Mouse (Mus musculus) cerebellum, postnatal 25 days (tissue): ENCODE results near the gene Ptpre.

Source experiments
- DNase-seq, 2 experiments: peaks; one replicate each; pipeline ENCODE4 v3.0.0; 2021; ENCODE audit warnings: mixed read lengths in 2 of 2

Ptpre gene

DNA sequence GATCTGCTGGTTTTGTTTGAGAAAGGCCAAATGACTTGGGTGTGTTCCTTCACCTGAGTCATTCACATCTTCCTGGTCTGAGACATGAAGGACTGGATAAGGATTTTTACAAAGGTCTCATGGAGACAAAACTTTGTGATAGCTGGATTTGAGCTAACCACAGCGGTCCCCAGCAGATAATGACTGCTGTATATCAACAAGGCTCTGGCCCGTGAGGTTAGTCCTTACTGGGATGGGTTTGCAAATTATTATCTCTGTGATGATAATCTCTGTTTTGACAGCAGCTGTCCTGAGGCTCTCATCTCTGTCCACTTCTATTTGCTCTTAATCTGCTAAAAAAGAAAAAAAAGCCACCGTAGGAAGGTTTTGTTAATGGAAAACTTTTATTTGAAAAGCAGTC is 71.7 kb downstream of the Ptpre start:
- DNase-seq = no peak

DNA sequence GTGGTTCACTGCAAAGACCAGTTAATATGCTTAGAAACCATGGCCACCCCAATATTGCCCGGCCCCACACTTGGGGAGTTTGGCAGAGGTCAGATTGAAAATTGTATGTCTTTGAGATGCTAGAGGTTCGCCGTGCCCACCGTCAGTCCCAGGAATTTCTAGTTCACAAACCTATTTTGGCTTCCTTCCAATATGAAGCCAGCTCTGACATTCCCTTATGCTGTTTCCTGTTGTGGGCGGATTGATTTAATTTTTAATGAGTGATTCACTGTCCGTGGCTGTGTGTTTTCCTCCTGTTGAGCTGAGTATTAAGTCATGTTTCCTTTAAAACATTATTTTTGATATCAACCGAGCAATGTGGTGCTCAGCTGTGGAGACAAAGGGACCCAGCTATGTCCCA is 72.4 kb downstream of the Ptpre start:
- no peak for DNase-seq

DNA sequence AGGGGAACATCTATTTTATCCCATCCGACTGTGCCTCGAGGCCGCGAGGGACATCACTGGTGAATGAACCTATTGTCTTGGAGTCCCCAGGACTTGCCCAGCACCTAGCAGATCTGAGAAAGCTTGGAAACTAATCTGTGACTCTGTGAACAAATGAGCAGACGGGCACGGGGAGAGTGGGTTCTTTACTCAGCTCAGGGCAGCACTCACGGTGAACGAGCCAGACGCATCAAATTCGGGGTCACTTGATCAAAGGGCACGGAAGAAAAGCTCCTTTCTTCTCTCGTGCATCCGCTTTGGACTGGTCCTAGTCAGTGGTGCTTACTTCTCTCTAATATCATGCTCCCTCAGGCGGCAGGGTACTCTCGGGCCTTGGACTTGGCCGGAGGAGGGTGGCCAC is 75.0 kb downstream of the Ptpre start:
- no peak for DNase-seq

DNA sequence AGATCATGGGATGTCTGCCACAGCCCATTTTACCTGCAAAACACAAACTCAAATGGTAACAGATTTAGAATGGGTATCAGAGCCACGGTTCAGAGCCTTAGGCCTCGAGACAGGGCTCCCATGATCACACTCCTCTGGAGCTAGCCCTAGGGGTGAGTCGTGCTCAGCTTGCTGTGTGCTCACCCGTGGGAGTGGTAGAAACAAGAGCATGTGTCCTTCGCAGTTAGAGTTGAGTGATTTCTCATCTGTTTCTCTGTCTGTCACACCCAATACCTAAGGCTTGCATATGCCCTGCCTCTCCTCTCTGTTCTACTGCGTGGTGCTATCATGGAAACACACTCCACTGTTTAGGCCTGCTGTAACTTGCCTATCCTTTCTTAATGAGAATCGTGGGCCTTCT is 75.5 kb downstream of the Ptpre start:
- no peak for DNase-seq

DNA sequence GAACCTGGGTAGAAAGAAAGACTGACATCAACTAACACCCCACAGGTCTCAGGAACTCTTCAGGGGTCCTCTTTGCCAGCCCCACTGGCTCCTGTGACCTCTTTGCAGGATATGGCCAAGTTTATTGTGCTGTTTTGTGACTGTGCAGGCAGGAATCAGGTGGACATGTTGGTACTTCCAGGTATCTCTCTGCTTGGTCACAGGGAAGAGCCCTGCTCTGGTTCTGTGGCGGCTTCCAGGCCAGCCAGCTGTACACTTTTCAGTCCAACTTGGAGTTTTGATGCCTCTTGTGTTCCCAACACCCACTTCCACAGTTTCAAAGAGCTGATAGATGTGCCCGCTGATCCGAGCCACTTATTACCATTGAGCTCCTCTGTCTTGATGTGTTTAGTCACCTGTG is 76.1 kb downstream of the Ptpre start:
- no peak for DNase-seq

DNA sequence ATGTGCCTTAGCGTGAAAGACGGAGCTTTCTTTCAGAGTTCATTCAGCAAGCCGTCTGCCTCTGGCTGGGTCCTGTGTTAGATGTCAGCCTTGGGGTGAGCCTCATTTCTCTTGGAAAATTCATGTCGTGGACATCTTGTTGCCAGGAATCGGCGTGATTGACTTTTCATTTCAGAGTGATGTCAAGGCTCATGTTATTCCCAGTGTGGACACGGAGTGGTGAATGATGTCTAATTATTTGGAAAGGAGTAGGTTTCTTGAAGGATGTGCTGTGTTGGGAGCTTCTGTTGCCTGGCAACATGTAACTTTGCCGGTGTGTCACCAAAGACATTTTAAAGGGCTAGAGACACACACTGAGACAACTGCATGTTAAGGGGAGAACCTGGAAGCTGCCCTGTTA is 77.6 kb downstream of the Ptpre start:
- no peak for DNase-seq

DNA sequence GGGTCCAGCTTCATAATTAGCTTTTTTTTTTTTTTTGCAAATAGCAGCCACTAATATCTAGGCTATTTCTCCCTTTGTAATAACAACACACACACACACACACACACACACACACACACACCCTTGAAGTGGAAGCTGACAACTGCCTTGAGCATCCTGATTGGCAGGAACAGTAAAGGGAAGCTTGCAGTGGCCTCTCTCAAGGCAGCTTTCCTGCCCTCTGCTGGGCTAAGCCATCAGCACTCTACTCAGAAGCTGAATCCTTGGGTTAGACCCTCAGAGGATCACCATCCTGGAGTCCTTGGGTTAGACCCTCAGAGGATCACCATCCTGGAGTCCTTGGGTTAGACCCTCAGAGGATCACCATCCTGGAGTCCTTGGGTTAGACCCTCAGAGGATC is 79.2 kb downstream of the Ptpre start:
- DNase-seq = peak in 1 of 2 experiments; percentile 37

DNA sequence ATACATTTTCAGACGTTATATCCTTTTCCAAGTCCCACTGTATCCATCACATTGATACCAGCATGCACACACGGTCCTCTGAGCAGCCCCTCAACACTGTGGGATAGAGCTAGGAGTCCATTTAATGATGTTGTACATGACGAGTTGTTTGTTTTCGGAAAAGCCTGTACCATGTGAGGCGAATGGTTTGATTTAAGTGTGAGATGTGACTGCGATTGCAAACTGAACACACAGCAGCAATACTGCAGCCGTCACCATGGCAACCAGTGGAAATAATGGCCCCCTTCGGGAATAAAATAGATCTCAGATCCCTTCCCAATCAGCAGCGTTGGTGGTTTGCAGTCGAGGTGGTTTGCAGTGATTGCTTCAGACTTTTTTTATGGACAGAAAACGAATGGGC is 80.5 kb downstream of the Ptpre start:
- DNase-seq = no peak

DNA sequence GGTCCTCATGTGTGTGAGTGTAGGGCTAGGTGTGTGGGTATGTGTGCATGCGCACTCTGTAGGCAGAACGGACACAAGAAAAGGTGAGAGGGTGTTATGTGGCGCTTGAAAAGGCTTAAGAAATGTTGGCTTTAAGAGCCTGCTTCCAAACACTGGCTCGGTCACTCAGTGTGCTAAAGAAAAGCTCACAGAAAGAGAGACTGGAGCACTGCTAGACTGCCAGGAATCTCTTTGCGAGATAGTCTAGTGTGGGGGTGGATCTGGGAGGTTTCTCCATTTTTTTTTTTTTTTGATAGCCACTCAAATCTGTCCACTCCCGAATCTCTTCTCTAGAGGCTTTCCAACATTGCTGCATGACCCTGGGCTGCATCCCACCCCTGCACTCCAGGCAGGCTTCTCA is 84.4 kb downstream of the Ptpre start:
- DNase-seq = no peak

DNA sequence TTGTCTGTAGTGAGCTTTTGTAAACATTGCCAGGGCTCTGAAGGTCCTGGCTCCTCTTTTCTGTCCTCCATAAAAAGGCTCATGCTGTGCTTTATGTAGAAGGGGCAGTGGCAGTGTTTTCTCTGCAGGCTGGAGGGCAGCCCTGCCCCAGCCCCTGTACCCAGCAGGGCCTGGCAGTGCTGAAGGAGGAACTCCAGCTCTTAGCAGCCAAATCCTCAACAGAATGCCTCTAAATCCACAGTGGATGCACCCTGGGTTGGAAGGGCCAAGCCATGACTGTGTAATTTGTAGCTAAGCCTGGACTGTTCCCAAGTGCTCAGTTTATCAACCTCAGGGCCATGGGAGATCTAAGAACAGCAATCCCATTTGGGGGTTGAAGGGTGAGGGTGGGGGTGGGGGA is 85.0 kb downstream of the Ptpre start:
- peak; percentile 62 to 69 for DNase-seq

DNA sequence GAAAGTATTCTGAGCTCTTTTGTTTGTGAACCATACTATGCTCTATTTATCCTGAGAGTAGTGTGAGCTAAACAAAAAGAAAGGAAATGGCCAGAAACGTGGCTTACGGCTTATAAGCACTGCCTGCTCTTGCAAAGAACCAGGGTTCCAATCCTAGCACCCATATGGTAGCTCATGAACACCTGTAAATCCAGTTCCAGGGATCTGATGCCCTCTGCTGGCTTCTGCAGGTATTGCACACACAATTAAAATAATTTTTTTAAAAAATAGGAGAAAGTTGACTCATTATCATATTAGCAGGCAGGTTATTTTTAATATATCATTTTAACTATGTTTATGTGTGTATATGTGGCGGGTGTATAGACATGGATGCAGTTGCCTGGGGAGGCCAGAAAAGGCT is 87.6 kb downstream of the Ptpre start:
- DNase-seq = no peak

DNA sequence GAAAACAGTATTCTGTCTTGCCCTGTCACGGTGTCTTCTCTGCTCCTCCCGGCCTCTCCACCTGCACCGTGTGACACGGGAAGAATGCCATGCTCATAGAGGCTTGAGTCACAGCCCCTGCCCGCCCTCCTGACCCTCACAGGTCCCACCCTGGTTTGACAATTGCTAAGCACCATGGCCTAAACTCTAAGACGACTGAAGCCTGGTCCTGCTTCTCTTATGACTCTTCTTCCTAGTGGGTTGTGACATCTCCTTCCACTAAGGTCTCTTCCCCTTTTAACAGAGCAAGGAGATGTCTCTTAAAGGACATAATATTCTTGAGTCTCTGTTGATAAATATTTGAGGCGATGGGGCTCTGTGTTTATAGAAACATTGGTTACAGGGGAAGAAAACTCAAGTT is 91.1 kb downstream of the Ptpre start:
- no peak for DNase-seq

DNA sequence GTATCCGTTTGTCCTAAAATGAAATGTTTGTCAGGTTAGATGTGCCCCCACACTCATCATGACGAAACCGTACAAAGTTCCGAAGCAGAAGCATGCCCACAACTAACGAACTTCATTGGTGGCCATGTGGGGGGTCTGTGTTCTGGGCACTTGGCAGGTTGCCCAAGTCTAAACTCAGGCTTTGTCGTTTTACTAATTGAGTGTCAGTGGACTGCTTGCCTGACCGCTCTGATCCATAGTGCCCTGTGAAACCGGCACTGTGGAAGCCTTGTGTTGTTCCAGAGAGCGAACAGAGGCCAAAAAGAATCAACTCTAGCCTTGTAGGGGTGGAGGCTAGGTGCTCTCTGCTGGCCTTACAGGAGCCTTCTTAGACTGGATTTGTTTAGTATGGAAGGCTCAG is 91.7 kb downstream of the Ptpre start:
- DNase-seq = no peak

DNA sequence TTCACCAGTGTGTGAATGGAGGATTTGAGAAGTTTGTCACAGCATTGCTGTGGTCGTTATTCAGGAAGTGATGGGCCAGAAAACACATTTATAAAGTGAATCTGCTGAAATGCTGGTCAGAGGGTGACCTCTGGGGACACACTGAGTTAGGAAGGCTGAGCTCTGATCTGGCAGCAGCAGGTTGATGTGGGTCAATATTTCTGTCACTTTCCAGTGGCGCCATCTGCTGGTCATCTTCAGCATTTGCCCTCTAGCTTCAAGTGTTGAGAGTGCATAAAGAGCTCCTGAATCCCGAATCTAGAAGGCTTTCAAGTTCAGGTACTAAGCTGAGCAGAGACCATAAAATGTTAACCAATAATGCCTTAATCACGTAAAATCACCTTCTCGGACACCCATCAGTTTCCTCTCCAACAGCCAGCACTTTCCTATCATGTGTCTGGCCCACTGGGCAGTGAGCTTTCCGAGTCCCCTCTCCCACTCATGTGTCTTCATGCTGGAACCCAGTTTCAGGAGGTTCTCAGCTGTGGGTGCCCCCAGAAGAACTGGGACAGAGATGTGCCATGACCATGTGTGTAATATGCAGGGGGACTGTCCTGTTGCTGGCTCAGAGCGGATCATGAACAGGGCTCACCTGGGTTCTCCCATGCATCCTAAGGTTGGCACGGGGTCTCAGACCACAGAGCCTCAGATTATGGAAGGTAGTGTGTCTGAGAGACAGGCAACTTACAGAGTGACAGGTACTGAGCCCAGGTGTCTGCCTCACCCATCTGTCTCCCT is 94.7 kb downstream of the Ptpre start:
- peak; percentile 85 to 88 for DNase-seq

DNA sequence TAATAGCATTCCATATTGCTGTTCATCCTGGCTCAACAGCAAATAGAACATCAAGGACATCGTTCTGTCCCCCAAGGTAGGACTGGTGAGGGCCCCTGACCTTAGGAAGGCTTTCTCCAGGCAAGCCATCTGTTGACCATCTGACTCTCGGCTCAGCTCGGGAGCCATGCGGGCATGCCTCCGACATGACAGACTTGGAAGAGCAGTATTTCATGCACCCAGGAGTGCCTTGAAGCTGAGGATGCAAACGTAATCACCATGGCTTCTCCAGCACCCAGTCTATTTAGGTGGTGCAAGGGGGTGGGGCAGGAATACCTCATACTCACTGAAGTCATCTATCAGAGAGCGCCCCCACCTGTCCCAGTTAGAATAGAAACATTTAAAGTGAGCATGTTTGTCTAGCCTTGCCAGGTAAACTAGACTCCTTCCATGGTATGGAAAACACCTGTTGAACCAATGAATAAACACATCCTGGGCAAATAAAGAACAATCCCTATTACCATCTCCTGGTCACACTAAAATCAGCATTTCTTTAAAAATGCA is 95.5 kb downstream of the Ptpre start:
- peak; percentile 38 to 56 for DNase-seq

DNA sequence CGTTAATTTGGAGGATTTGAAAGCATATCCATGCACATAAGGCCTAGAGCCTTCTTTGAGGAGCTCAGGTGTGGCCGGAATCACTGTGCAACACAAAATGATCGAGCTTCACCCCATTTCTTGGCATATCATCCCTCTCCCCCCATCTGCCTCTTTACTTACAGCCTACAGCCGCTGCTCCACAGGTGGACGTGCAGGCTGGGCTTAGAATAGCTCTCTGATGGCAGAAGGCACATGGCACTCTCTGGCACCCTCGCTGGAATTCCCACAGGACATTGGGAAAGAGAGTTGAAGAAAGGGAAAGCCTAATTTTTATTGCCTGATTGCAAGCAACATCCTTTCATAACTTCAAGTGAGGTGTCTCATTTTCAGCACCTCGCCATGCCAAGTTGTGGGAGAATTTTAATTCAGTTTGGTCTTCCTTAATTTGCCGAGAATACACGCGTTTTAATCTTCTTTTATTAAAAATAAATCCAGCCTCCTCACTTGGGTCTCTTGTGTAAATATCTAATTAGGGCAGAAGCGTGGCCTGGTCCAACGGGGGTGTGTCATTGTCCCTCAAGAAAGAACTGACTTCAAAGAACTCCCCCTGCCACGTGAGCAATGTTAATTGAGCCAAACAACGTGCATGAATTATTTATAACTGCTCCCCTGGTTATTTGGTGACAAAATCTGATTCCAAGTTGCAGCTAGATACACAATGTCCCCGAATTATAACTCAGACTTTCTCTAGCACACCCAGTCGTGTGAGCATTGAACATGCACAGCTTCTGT is 97.8 kb downstream of the Ptpre start:
- DNase-seq = peak; percentile 64 to 80

DNA sequence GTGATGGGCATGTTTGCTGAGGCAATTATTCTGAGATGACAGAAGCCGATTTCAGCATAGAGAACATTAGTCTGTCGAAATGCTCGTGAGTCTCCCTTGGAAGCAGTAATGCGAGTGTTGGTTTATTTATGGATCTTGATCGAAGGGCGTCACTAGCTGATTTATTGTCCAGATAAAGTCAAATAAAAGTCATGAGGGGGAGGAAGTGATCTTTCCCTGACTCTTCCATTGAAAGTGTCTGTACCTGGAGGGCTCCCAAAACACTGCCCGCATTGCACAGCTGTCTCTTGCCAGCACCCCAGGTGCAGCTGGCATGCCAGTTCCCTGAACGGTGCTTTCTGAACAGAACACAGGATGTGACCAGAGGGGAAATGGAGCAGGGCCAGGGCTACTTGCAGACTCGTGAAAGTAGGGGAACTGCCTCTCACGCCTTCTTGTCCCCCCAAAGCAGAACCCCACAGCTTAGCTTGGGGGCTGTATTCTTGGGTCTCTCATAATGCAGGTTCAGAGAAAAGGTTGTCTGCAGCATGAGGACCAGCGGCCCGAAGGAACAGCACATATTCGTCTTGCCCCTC is 100.2 kb downstream of the Ptpre start:
- DNase-seq = peak in 1 of 2 experiments; percentile 36

DNA sequence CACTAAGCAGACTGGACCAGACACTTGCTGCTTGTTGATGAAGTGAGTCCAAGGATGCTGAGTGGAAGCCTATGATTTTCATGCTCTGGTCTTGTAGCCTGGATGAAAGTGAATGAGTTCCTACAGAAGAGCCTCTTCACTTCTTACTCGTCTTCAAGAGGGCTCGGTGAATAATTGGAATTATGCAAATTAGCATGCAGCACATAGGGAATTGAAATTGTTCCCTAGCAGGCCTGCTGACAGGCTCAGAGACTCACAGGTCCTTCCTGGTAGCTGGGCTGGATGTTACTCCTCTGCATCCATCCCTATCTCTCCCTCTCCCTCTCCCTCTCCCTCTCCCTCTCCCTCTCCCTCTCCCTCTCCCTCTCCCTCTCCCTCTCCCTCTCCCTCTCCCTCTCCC is 102.1 kb downstream of the Ptpre start:
- DNase-seq = no peak

DNA sequence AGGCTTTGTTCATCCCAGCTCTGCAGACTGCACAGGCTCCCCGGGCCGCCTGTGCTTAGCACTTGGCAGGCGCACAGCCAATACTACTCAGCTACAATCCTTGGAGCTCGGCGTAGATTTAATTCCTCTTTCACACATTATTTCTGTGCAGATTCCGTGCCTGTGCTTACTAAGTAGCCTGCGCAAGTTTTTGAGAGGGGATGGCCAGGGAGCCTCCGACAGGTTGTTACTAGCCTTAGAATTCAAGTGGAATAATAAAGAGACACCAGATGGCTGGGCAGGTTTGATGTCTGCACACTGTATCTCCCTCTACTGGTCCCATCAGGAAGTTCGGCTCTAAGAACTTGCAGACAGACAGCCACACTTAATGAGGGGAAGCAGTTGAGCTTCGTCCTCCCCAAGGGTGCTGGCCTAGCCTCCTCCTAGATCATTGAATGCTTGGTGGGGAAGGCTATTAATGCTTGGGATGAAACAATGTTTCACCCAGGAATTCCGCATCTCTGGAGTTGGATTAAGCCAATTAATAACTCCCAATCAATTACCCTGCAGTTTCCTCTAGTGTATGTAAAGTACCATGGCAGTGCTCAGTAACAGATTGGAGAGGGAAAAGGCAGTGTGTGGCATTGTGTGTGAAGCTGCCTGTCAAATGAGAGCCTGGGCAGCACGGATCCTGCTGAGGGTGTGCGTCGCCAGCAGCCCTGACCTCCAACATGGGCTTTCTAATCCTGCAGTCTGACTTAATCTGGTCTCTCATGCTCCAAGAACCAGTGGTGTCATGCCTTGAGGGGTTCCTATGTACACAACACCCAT is 104.6 kb downstream of the Ptpre start:
- peak; percentile 73 to 80 for DNase-seq

DNA sequence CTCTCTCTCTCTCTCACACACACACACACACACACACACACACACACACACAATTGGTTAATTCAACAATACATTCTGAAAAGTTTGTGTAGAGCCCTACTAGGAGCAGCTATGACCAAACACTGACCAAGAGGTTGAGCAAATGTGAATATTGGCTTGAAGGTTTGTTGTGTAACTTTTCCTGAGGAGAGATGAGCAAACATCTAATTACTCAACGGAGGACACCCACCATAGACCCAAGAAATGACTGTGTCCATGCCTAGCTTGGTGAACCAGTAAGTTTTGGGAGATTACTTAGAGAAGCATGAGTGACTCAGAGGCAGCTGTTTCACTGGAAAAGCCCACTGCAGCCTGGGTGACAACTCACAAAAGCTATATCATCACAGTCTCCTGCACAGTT is 107.2 kb downstream of the Ptpre start:
- DNase-seq = no peak

DNA sequence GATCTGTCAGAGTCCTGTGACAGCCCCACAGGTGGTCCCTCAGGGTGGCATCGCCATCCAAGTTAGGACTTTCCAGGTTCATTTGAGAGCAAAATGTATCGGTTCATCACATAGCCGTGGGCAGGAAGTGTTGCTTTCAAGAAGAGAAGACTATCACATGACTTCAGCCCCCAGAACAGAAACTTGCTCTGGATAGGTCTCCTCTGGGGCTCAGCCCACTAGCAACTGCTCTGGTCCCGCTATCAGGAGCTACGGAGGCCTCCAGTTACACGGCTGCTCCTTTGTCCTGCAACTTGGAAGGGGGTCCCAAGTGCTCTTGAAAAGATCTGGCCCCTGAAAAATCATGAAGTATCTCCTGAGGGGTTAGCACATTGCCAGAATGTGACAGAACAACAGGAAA is 109.7 kb downstream of the Ptpre start:
- DNase-seq = no peak

DNA sequence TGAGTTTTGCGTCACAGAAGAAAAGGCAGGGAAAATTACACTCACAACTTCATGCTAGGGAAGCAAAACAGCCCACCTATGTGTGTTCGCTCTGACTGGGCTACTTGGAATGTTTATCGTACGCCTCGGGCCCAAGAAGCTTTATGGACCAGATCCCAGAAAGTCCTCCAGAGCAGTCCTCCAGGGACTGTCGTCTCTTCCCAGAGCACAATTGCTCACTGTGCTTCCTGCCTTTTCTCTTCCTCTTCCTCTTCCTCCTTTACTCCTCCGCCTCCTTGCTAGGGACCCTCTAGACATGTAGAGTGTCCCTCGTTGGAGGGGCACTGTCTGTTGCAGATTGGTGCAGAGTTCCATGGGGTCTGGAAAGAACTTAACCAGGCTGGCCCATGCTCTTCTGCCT is 111.5 kb downstream of the Ptpre start:
- no peak for DNase-seq

DNA sequence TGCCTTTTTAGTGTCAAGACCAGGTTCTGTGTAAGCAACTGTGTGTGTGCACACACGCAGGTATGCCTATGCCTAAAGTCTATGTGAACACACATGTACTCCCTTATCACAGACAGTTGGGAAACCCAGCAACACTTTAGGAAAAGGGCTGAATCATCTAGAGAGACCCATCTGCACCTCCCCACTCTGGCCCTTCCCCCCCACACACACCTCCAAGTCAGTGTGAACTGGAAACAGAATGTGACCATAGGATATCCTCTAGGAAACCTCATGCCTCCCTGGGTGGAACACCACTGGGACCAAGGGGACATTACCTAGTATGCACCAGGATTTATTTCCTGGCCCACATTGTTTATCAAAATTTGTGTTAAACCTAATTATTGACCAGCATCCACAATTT is 112.0 kb downstream of the Ptpre start:
- no peak for DNase-seq
